ENCODE assay signal across 17 mouse cellular contexts in genomic region chr10:20202818-20203217, GRCm38 (mm10). TPM values are rescaled to one million over a fixed set of nuclear protein-coding genes. Genes with fewer than 3 reads are reported as not detected.
A peak's percentile ranks its signal among the peaks of the same experiment; 100 is the strongest.
DNase-seq lines count a peak whose midpoint lies in the region; ATAC-seq lines count a peak whose summit lies in the region.
"Had no signal": no experiment of that assay in that cellular context is flagged by ENCODE, and none has a peak within 500 bp of the region (broad histone marks: within the 10 kb centered on the region; RNA-seq: fewer than 3 reads in every experiment).

No protein-coding gene starts in this region.

- H3K36me3 ChIP-seq in hindbrain, embryonic 11.5 days (ENCODE audit: control insufficient read depth, insufficient read depth, low read length), result no peaks in the 10 kb centered on the region
- no peaks in the 10 kb centered on the region for H3K36me3 ChIP-seq in hindbrain, embryonic 14.5 days (replicated peaks; ENCODE audit: control insufficient read depth, insufficient read depth)
- H3K36me3 ChIP-seq in hindbrain, embryonic 16.5 days (ENCODE audit: control insufficient read depth, insufficient read depth, low read length), result no peaks in the 10 kb centered on the region
- no peaks in the 10 kb centered on the region for H3K36me3 ChIP-seq in stomach, embryonic 16.5 days (ENCODE audit: control insufficient read depth, insufficient read depth, low read length)
- no peaks in the 10 kb centered on the region for H3K36me3 ChIP-seq in midbrain, embryonic 14.5 days (ENCODE audit: control insufficient read depth, insufficient read depth, low read length)
- H3K36me3 ChIP-seq: embryonic facial prominence, embryonic 15.5 days; forebrain, embryonic 15.5 days; heart, embryonic 10.5 days; lung, embryonic 15.5 days; midbrain, embryonic 10.5 days had no signal

- no peak overlapping the region for H3K4me2 ChIP-seq in hindbrain, embryonic 11.5 days (replicated peaks; ENCODE audit: low read depth, low read length)
- H3K4me2 ChIP-seq in hindbrain, embryonic 14.5 days (replicated peaks), result no peak overlapping the region
- no peak overlapping the region for H3K4me2 ChIP-seq in hindbrain, embryonic 16.5 days (ENCODE audit: low read length)
- H3K4me2 ChIP-seq in stomach, embryonic 16.5 days (ENCODE audit: low read depth, low read length), result no peak overlapping the region
- H3K4me2 ChIP-seq in midbrain, embryonic 14.5 days (ENCODE audit: low read length), result no peak overlapping the region
- H3K4me2 ChIP-seq: embryonic facial prominence, embryonic 15.5 days; forebrain, embryonic 15.5 days; lung, embryonic 15.5 days had no signal

- H3K4me3 ChIP-seq in hindbrain, embryonic 11.5 days (ENCODE audit: low read depth, low read length), result no peak overlapping the region
- H3K4me3 ChIP-seq in hindbrain, embryonic 14.5 days (replicated peaks; ENCODE audit: low read length), result no peak overlapping the region
- no peak overlapping the region for H3K4me3 ChIP-seq in hindbrain, embryonic 16.5 days (ENCODE audit: low read length)
- no peak overlapping the region for H3K4me3 ChIP-seq in stomach, embryonic 16.5 days (replicated peaks; ENCODE audit: low read length)
- no peak overlapping the region for H3K4me3 ChIP-seq in midbrain, embryonic 14.5 days (replicated peaks; ENCODE audit: low read depth, low read length)
- H3K4me3 ChIP-seq: embryonic facial prominence, embryonic 15.5 days; forebrain, embryonic 15.5 days; heart, embryonic 10.5 days; lung, embryonic 15.5 days; midbrain, embryonic 10.5 days had no signal

- H3K4me1 ChIP-seq in hindbrain, embryonic 11.5 days (replicated peaks; ENCODE audit: control insufficient read depth, insufficient read depth, low read length), result no peaks in the 10 kb centered on the region
- H3K4me1 ChIP-seq in hindbrain, embryonic 14.5 days (replicated peaks; ENCODE audit: control insufficient read depth, insufficient read depth, low read length), result peaks cover 3% of the 10 kb centered on the region; the same call in 1 of the 2 replicates
- peaks cover 3% of the 10 kb centered on the region; the same call in 1 of the 2 replicates for H3K4me1 ChIP-seq in hindbrain, embryonic 16.5 days (ENCODE audit: control insufficient read depth, insufficient read depth, low read depth, low read length)
- 0 out of 2 replicates have a peak, but pooled peaks cover 3% of the 10 kb centered on the region for H3K4me1 ChIP-seq in stomach, embryonic 16.5 days (ENCODE audit: control insufficient read depth, insufficient read depth, low read length)
- H3K4me1 ChIP-seq in midbrain, embryonic 14.5 days (ENCODE audit: control insufficient read depth, insufficient read depth, low read length), result no peaks in the 10 kb centered on the region
- H3K4me1 ChIP-seq: embryonic facial prominence, embryonic 15.5 days had no signal

- no peaks in the 10 kb centered on the region for H3K9me3 ChIP-seq in hindbrain, embryonic 11.5 days (ENCODE audit: control insufficient read depth, low read length)
- no peaks in the 10 kb centered on the region for H3K9me3 ChIP-seq in hindbrain, embryonic 14.5 days (ENCODE audit: control insufficient read depth, low read length)
- no peaks in the 10 kb centered on the region for H3K9me3 ChIP-seq in hindbrain, embryonic 16.5 days (ENCODE audit: control insufficient read depth, low read length)
- H3K9me3 ChIP-seq in stomach, embryonic 16.5 days (replicated peaks; ENCODE audit: control insufficient read depth, low read length), result no peaks in the 10 kb centered on the region
- H3K9me3 ChIP-seq in midbrain, embryonic 14.5 days (ENCODE audit: control insufficient read depth, low read length), result no peaks in the 10 kb centered on the region
- H3K9me3 ChIP-seq: embryonic facial prominence, embryonic 15.5 days; forebrain, embryonic 15.5 days; heart, embryonic 10.5 days; lung, embryonic 15.5 days; midbrain, embryonic 10.5 days had no signal

- WGBS in hindbrain, embryonic 11.5 days, result 54% methylated on average over 6 of the region's 6 CpGs
- 39% methylated on average over 6 of the region's 6 CpGs for WGBS in hindbrain, embryonic 14.5 days
- 39% methylated on average over 6 of the region's 6 CpGs for WGBS in hindbrain, embryonic 16.5 days
- WGBS in stomach, embryonic 16.5 days, result 74% methylated on average over 6 of the region's 6 CpGs
- WGBS in midbrain, embryonic 14.5 days, result 67% methylated on average over 6 of the region's 6 CpGs

- H3K9ac ChIP-seq in hindbrain, embryonic 11.5 days (ENCODE audit: low read depth, low read length), result no peak overlapping the region
- H3K9ac ChIP-seq in hindbrain, embryonic 14.5 days, result no peak overlapping the region
- H3K9ac ChIP-seq in hindbrain, embryonic 16.5 days (ENCODE audit: low read depth, low read length), result no peak overlapping the region
- no peak overlapping the region for H3K9ac ChIP-seq in stomach, embryonic 16.5 days (ENCODE audit: low read length)
- no peak overlapping the region for H3K9ac ChIP-seq in midbrain, embryonic 14.5 days (replicated peaks; ENCODE audit: low read length)
- H3K9ac ChIP-seq: embryonic facial prominence, embryonic 15.5 days; forebrain, embryonic 15.5 days; lung, embryonic 15.5 days had no signal

- DNase-seq in hindbrain, embryonic 11.5 days (ENCODE audit: low spot score), result peak; percentile 19
- DNase-seq in hindbrain, embryonic 14.5 days (ENCODE audit: low spot score), result no peak
- peak; percentile 15 for DNase-seq in lung, postnatal 36 days
- no peak for DNase-seq in lung, postnatal 14 days
- DNase-seq in ovary, postnatal 36 days (ENCODE audit: low spot score), result no peak
- no peak for DNase-seq in midbrain, embryonic 14.5 days
- DNase-seq: gastrocnemius, postnatal 10 days; kidney, adult 18-20 months; kidney, postnatal 14 days; right cerebral cortex, postnatal 25 days had no signal

- ATAC-seq in hindbrain, embryonic 11.5 days (ENCODE audit: low FRiP score), result no peak
- ATAC-seq in hindbrain, embryonic 14.5 days (ENCODE audit: low FRiP score), result no peak
- ATAC-seq in hindbrain, embryonic 16.5 days, result peak; percentile 40; the same call in 1 of the 2 replicates
- no peak for ATAC-seq in stomach, embryonic 16.5 days (ENCODE audit: insufficient read depth, low FRiP score)
- ATAC-seq in midbrain, embryonic 14.5 days (ENCODE audit: low FRiP score, low TSS enrichment), result no peak
- ATAC-seq: forebrain, embryonic 15.5 days had no signal

- H3K27me3 ChIP-seq in hindbrain, embryonic 11.5 days (ENCODE audit: control insufficient read depth, insufficient read depth, low read length), result no peaks in the 10 kb centered on the region
- H3K27me3 ChIP-seq in hindbrain, embryonic 14.5 days (ENCODE audit: control insufficient read depth, insufficient read depth, low read length), result no peaks in the 10 kb centered on the region
- H3K27me3 ChIP-seq in hindbrain, embryonic 16.5 days (replicated peaks; ENCODE audit: control insufficient read depth, insufficient read depth, low read length), result no peaks in the 10 kb centered on the region; the same call in 1 of the 2 replicates
- H3K27me3 ChIP-seq in stomach, embryonic 16.5 days (ENCODE audit: control insufficient read depth, insufficient read depth, low read length), result no peaks in the 10 kb centered on the region
- no peaks in the 10 kb centered on the region for H3K27me3 ChIP-seq in midbrain, embryonic 14.5 days (ENCODE audit: control insufficient read depth, insufficient read depth, low read length)
- H3K27me3 ChIP-seq: embryonic facial prominence, embryonic 15.5 days; forebrain, embryonic 15.5 days; lung, embryonic 15.5 days had no signal

- H3K27ac ChIP-seq in hindbrain, embryonic 11.5 days (ENCODE audit: low read depth, low read length), result 0 out of 2 replicates have a peak overlapping the region, but pooled peaks have one; percentile 20
- H3K27ac ChIP-seq in hindbrain, embryonic 14.5 days, result no peak overlapping the region
- H3K27ac ChIP-seq in hindbrain, embryonic 16.5 days (ENCODE audit: low read depth, low read length), result no peak overlapping the region
- H3K27ac ChIP-seq in stomach, embryonic 16.5 days (ENCODE audit: low read length), result peak overlapping the region; percentile 23; the same call in 1 of the 2 replicates
- no peak overlapping the region for H3K27ac ChIP-seq in midbrain, embryonic 14.5 days (replicated peaks; ENCODE audit: low read depth, low read length)
- H3K27ac ChIP-seq: embryonic facial prominence, embryonic 15.5 days; forebrain, embryonic 15.5 days; lung, embryonic 15.5 days; midbrain, embryonic 10.5 days had no signal

RNA-seq across cellular contexts. Expression of gene Map7, which starts 54.5 kb away (rescaled TPM):
- polyA plus RNA-seq in hindbrain, embryonic 11.5 days (2014; fragmentation: Nextera tagmentation; extraction: Ambion mirVana), result 5.8 and 6.7 TPM in 2 replicates
- polyA plus RNA-seq in hindbrain, embryonic 14.5 days (2014; fragmentation: Nextera tagmentation; extraction: Ambion mirVana), result 7.2 and 8.7 TPM in 2 replicates
- 10.0 and 11.2 TPM in 2 replicates for polyA plus RNA-seq in hindbrain, embryonic 16.5 days (2015; fragmentation: Nextera tagmentation; extraction: Ambion mirVana)
- 19.4 and 20.2 TPM in 2 replicates for polyA plus RNA-seq in stomach, embryonic 16.5 days (2015; fragmentation: Nextera tagmentation; extraction: Ambion mirVana)
- polyA plus RNA-seq in midbrain, embryonic 14.5 days (2014; fragmentation: Nextera tagmentation; extraction: Ambion mirVana), result 5.2 and 5.3 TPM in 2 replicates

Comparison
In these comparisons a context has a peak if more than half of its experiments do, and no peak if none do; other contexts are left out.
1. DNase-seq: peak in hindbrain, embryonic 11.5 days (single experiment) and lung, postnatal 36 days (single experiment); none in hindbrain, embryonic 14.5 days (single experiment), lung, postnatal 14 days (single experiment), ovary, postnatal 36 days (single experiment) and midbrain, embryonic 14.5 days (single experiment).
2. H3K27ac ChIP-seq: peak in hindbrain, embryonic 11.5 days (single experiment) and stomach, embryonic 16.5 days (single experiment); none in hindbrain, embryonic 14.5 days (single experiment), hindbrain, embryonic 16.5 days (single experiment) and midbrain, embryonic 14.5 days (single experiment).